Mouse (Mus musculus) heart, adult 2 months (tissue): Measurements from ENCODE around the gene Dppa1.

Experiments
- CTCF ChIP-seq: fragments of 200-600 bp; IDR thresholded peaks from 2 replicates; pipeline ENCODE4 v1.8.1; 2022; ENCODE audit warnings: antibody characterized with exemption, mild to moderate bottlenecking, moderate library complexity
- POLR2A ChIP-seq: fragments of 200-500 bp; IDR thresholded peaks from 2 replicates; pipeline ENCODE4 v1.6.1; 2011; ENCODE audit warnings: mild to moderate bottlenecking, low read depth, low read length, control low read depth; ENCODE audit not compliant: insufficient read depth

DNA sequence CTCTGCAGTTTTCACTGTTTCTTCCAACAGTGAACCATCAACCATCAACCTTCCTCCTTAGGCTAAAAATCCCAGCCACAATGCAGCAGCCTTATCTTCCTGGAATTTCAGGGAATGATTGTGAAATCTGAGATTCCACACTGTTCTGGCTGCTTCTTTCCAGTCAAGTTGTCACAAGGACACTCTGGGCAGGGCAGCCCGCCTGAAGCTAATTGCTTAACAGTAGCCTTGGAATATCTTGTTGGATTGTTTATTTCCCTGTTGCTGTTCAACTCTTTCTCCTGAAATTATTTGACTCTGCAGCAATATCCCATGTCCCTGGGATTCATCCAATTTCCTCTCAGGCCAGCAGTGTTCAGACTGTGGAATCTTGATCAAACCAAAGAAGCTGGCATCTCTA lies 64.4 kb downstream of the Dppa1 start:
- TF ChIP-seq POLR2A (no peak), CTCF (no peak)
